Mouse (Mus musculus) myocyte (in vitro differentiated cells): ENCODE measurements around the gene Olfr159.

ENCODE experiments used
- CEBPB ChIP-seq: IDR thresholded peaks from 2 replicates; pipeline ENCODE4 v1.6.1; 2011; ENCODE audit warnings: mild to moderate bottlenecking, moderate library complexity; ENCODE audit not compliant: poor library complexity, insufficient read depth, severe bottlenecking
- E2F4 ChIP-seq: IDR thresholded peaks from one replicate; pipeline ENCODE4 v1.6.1; 2011; ENCODE audit warnings: mild to moderate bottlenecking, control low read depth, moderate library complexity; ENCODE audit not compliant: insufficient read depth
- MAX ChIP-seq: IDR thresholded peaks from one replicate; pipeline ENCODE4 v1.6.1; 2011; ENCODE audit warnings: low read depth, mild to moderate bottlenecking, control low read depth
- MYOD1 ChIP-seq, 3 experiments: IDR thresholded peaks; one replicate each; pipeline ENCODE4 v1.6.1; 2011; ENCODE audit warnings: control low read depth in 2 of 3, low read depth in 2 of 3, mild to moderate bottlenecking in 2 of 3, moderate library complexity in 1 of 3; ENCODE audit not compliant: insufficient read length in 2 of 3, control insufficient read depth in 1 of 3
- MYOG ChIP-seq, 3 experiments: IDR thresholded peaks; one replicate each; pipeline ENCODE4 v1.6.1; 2011; ENCODE audit warnings: control low read depth in 2 of 3, low read depth in 2 of 3, mild to moderate bottlenecking in 2 of 3; ENCODE audit not compliant: insufficient read length in 2 of 3, control insufficient read depth in 1 of 3, insufficient read depth in 1 of 3
- POLR2A ChIP-seq: IDR thresholded peaks from one replicate; pipeline ENCODE4 v1.6.1; 2011; ENCODE audit warnings: low read depth, mild to moderate bottlenecking, control low read depth, moderate library complexity; ENCODE audit not compliant: insufficient read length
- POLR2AphosphoS2 ChIP-seq: IDR thresholded peaks from one replicate; pipeline ENCODE4 v1.6.1; 2011; ENCODE audit warnings: low read depth, control low read depth; ENCODE audit not compliant: insufficient read length
- SRF ChIP-seq: IDR thresholded peaks from one replicate; pipeline ENCODE4 v1.6.1; 2011; ENCODE audit warnings: low read depth; ENCODE audit not compliant: control insufficient read depth, insufficient read length
- TCF12 ChIP-seq: IDR thresholded peaks from one replicate; pipeline ENCODE4 v1.6.1; 2011; ENCODE audit warnings: mild to moderate bottlenecking, control low read depth; ENCODE audit not compliant: poor library complexity, insufficient read depth, severe bottlenecking
- TCF3 ChIP-seq: IDR thresholded peaks from one replicate; pipeline ENCODE4 v1.6.1; 2011; ENCODE audit warnings: low read depth, control low read depth; ENCODE audit not compliant: insufficient read length
- USF1 ChIP-seq: IDR thresholded peaks from one replicate; pipeline ENCODE4 v1.6.1; 2011; ENCODE audit warnings: low read depth, mild to moderate bottlenecking, control low read depth, moderate library complexity

- TF ChIP-seq POLR2A (no peak), E2F4 (no peak), TCF3 (no peak), TCF12 (no peak), USF1 (no peak), POLR2AphosphoS2 (no peak), MAX (no peak), MYOG (IDR thresholded peaks at IDR 0.05; ENCODE audit: control insufficient read depth in 1 of 3, insufficient read depth in 1 of 3, insufficient read length in 2 of 3, low read depth in 2 of 3) (peak; percentile 31 to 53 (median 39)), CEBPB (no peak), MYOD1 (IDR thresholded peaks at IDR 0.05; ENCODE audit: control insufficient read depth in 1 of 3, insufficient read length in 2 of 3, low read depth in 2 of 3) (peak in 2 of 3 experiments; percentile 6 to 45), SRF (no peak)
These were observed 50.1 kb downstream of the Olfr159 start for GRCm38 (mm10) chr4:43720491-43721228.
